Mouse (Mus musculus): Measurements from ENCODE around the gene Sec61b.

DNA sequence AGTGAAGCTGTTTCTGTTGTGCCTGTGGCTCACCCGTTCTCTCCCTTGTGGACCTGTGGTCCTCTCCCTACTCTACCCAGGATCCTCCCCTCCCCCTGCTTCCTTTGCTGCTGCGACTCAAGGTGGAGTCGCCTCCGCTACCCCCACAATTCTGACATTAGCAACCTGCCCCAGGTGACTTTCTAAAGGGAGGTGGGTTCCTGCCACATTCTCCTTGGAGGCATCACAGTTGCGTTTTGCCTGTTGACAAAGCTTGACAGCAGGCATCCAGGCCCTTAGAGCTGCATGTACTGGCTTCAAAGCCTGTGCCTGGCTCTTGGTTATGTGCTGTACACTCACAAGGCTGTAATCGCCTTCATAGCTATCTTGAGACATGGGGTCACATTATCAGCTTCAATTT, 35.5 kb upstream of the Sec61b start:
- no peak for TF ChIP-seq GATA1 (IDR thresholded peaks at IDR 0.05; ENCODE audit: borderline replicate concordance, low read length)
- no peak for TF ChIP-seq FLI1 (IDR thresholded peaks at IDR 0.05; ENCODE audit: low read length)
